ENCODE assay signal across 11 mouse cellular contexts in genomic region chr13:37462049-37462702, GRCm38 (mm10).
DNase-seq lines count a peak whose midpoint lies in the region; ATAC-seq and TF ChIP-seq lines count a peak whose summit lies in the region.
"Had no signal": no experiment of that assay in that cellular context is flagged by ENCODE, and none has a peak within 500 bp of the region (broad histone marks: within the 10 kb centered on the region; RNA-seq: fewer than 3 reads in every experiment).

No protein-coding gene starts in this region.

- no peak overlapping the region for H3K4me3 ChIP-seq in gastrocnemius, adult 2 months
- H3K4me3 ChIP-seq in lung, postnatal 0 days (ENCODE audit: low read depth, low read length) = no peak overlapping the region
- H3K4me3 ChIP-seq: neural tube, embryonic 13.5 days had no signal

- no peaks in the 10 kb centered on the region for H3K9me3 ChIP-seq in lung, postnatal 0 days (ENCODE audit: low read length)
- H3K9me3 ChIP-seq: neural tube, embryonic 13.5 days had no signal

- no peaks in the 10 kb centered on the region for H3K27me3 ChIP-seq in lung, postnatal 0 days (replicated peaks; ENCODE audit: insufficient read depth, low read length)

- H3K27ac ChIP-seq in gastrocnemius, adult 2 months = peak overlapping the region; percentile 63
- peak overlapping the region; percentile 80 for H3K27ac ChIP-seq in lung, postnatal 0 days (ENCODE audit: low read length)
- H3K27ac ChIP-seq: liver, embryonic 14.5 days; neural tube, embryonic 13.5 days had no signal

- peaks cover 32% of the 10 kb centered on the region for H3K4me1 ChIP-seq in lung, postnatal 0 days (ENCODE audit: insufficient read depth, low read depth, low read length)

- peak; percentile 55 for ATAC-seq in lung, postnatal 0 days

- peak; percentile 72 for DNase-seq in gastrocnemius, adult 2 months
- no peak for DNase-seq in gastrocnemius, postnatal 10 days
- DNase-seq in 416B (ENCODE audit: low read depth) = peak; percentile 67
- DNase-seq in gastrocnemius, adult 8-10 months (ENCODE audit: low spot score in 2 of 2) = peak; percentile 28 to 37
- peak; percentile 90 for DNase-seq in lung, postnatal 0 days (ENCODE audit: low spot score)
- no peak for DNase-seq in testis, postnatal 10 days (ENCODE audit: low spot score)
- no peak for DNase-seq in cerebellum, adult 9-11 months
- DNase-seq in frontal cortex, postnatal 14 days (ENCODE audit: low spot score in 2 of 2) = no peak
- DNase-seq: cerebellum, adult 8-10 months had no signal

- intact Hi-C loops in gastrocnemius, adult 2 months (cut with DNase I) = no loop called here

- no peak overlapping the region for H3K9ac ChIP-seq in lung, postnatal 0 days (replicated peaks; ENCODE audit: low read depth)
- H3K9ac ChIP-seq: liver, embryonic 14.5 days; neural tube, embryonic 13.5 days had no signal

- TF ChIP-seq EP300 in lung, postnatal 0 days (IDR thresholded peaks at IDR 0.05) = peak; percentile 54; the same call in 1 of the 2 replicates

- 56% methylated on average over 12 of the region's 12 CpGs for WGBS in lung, postnatal 0 days

- no peak overlapping the region for H3K4me2 ChIP-seq in lung, postnatal 0 days (replicated peaks; ENCODE audit: low read depth, low read length)
- H3K4me2 ChIP-seq: neural tube, embryonic 13.5 days had no signal

- TF ChIP-seq CTCF in gastrocnemius, adult 2 months (IDR thresholded peaks at IDR 0.05) = no peak
- no peak for TF ChIP-seq CTCF in lung, postnatal 0 days (IDR thresholded peaks at IDR 0.05)

- H3K36me3 ChIP-seq in lung, postnatal 0 days (ENCODE audit: insufficient read depth, low read length) = no peaks in the 10 kb centered on the region
- H3K36me3 ChIP-seq: neural tube, embryonic 13.5 days had no signal

Comparison
In these comparisons a context has a peak if more than half of its experiments do, and no peak if none do; other contexts are left out.
1. DNase-seq: peak in gastrocnemius, adult 2 months (single experiment), 416B (single experiment), gastrocnemius, adult 8-10 months (2 of 2) and lung, postnatal 0 days (single experiment); none in gastrocnemius, postnatal 10 days (single experiment), testis, postnatal 10 days (single experiment), cerebellum, adult 9-11 months (single experiment) and frontal cortex, postnatal 14 days (0 of 2).